14 mouse cellular contexts compared by ENCODE assay signal in genomic region chr14:101517801-101518200, GRCm38 (mm10).
A peak's percentile ranks its signal among the peaks of the same experiment; 100 is the strongest.
DNase-seq lines count a peak whose midpoint lies in the region; ATAC-seq lines count a peak whose summit lies in the region.
"Had no signal": no experiment of that assay in that cellular context is flagged by ENCODE, and none has a peak within 500 bp of the region (broad histone marks: within the 10 kb centered on the region; RNA-seq: fewer than 3 reads in every experiment).

No protein-coding gene starts in this region.

- H3K9me3 ChIP-seq in heart, embryonic 15.5 days (replicated peaks): no peaks in the 10 kb centered on the region
- H3K9me3 ChIP-seq: forebrain, embryonic 13.5 days; intestine, embryonic 15.5 days; liver, embryonic 15.5 days; midbrain, embryonic 13.5 days had no signal

- peaks cover 25% of the 10 kb centered on the region for H3K4me1 ChIP-seq in heart, embryonic 15.5 days (replicated peaks)
- H3K4me1 ChIP-seq: intestine, embryonic 15.5 days; liver, embryonic 15.5 days had no signal

- DNase-seq in gastrocnemius, postnatal 14 days: peak; percentile 42
- DNase-seq in gastrocnemius, postnatal 36 days: no peak
- no peak for DNase-seq in heart, postnatal 25 days (ENCODE audit: low spot score)
- peak; percentile 42 for DNase-seq in lung, postnatal 36 days
- no peak for DNase-seq in lung, postnatal 4 days
- DNase-seq in B cell, adult 2 months: no peak
- DNase-seq in right cerebral cortex, postnatal 10 days (ENCODE audit: low spot score in 2 of 2): no peak
- DNase-seq: gastrocnemius, postnatal 10 days had no signal

- peak overlapping the region; percentile 51 for H3K4me2 ChIP-seq in heart, embryonic 15.5 days
- H3K4me2 ChIP-seq: forebrain, embryonic 13.5 days; hindbrain, embryonic 14.5 days; intestine, embryonic 15.5 days; liver, embryonic 15.5 days; midbrain, embryonic 13.5 days had no signal

- H3K9ac ChIP-seq in heart, embryonic 15.5 days: no peak overlapping the region
- H3K9ac ChIP-seq: forebrain, embryonic 13.5 days; hindbrain, embryonic 14.5 days; intestine, embryonic 15.5 days; liver, embryonic 15.5 days; midbrain, embryonic 13.5 days had no signal

- 47% methylated on average over 6 of the region's 6 CpGs for WGBS in heart, embryonic 15.5 days

- 0 out of 2 replicates have a peak overlapping the region, but pooled peaks have one; percentile 6 for H3K4me3 ChIP-seq in heart, embryonic 15.5 days
- H3K4me3 ChIP-seq: forebrain, embryonic 13.5 days; intestine, embryonic 15.5 days; liver, embryonic 15.5 days; midbrain, embryonic 13.5 days had no signal

- H3K27me3 ChIP-seq in heart, embryonic 15.5 days: no peaks in the 10 kb centered on the region
- H3K27me3 ChIP-seq: forebrain, embryonic 13.5 days; intestine, embryonic 15.5 days; liver, embryonic 15.5 days had no signal

- no peak for ATAC-seq in heart, embryonic 15.5 days (replicated peaks; ENCODE audit: insufficient number of reproducible peaks, insufficient read depth, low FRiP score, low read depth)
- ATAC-seq: intestine, embryonic 15.5 days; midbrain, embryonic 13.5 days had no signal

- intact Hi-C loops in gastrocnemius, postnatal 14 days (cut with DNase I; ENCODE audit: low total_unique reads): loop anchor here (10.0 kb wide), 1 partner anchor 87 kb away; the partner anchor contains the start of gene Tbc1d4
- intact Hi-C loops in gastrocnemius, postnatal 36 days (cut with DNase I): loop anchor here (2.0 kb wide), 1 partner anchor 91 kb away; the partner anchor contains the start of gene Tbc1d4
- intact Hi-C loops in heart, postnatal 25 days (cut with DNase I): loop anchor here (1.0 to 2.0 kb wide), 2 partner anchors 92 to 135 kb away; partner anchors contain the start of genes Tbc1d4 and Uchl3

- no peaks in the 10 kb centered on the region for H3K36me3 ChIP-seq in heart, embryonic 15.5 days
- H3K36me3 ChIP-seq: intestine, embryonic 15.5 days; liver, embryonic 15.5 days; midbrain, embryonic 13.5 days had no signal

- H3K27ac ChIP-seq in heart, embryonic 15.5 days: peak overlapping the region; percentile 67
- H3K27ac ChIP-seq: forebrain, embryonic 13.5 days; hindbrain, embryonic 14.5 days; intestine, embryonic 15.5 days; liver, embryonic 15.5 days; midbrain, embryonic 13.5 days had no signal

Comparison
In these comparisons a context has a peak if more than half of its experiments do, and no peak if none do; other contexts are left out.
1. DNase-seq: peak in gastrocnemius, postnatal 14 days (single experiment) and lung, postnatal 36 days (single experiment); none in gastrocnemius, postnatal 36 days (0 of 2), heart, postnatal 25 days (single experiment), lung, postnatal 4 days (0 of 2), B cell, adult 2 months (0 of 2) and right cerebral cortex, postnatal 10 days (0 of 2).